23 mouse cellular contexts compared by ENCODE assay signal in genomic region chr15:10611040-10611439, GRCm38 (mm10). TPM values are rescaled to one million over a fixed set of nuclear protein-coding genes. Genes with fewer than 3 reads are reported as not detected.
"Had no signal": no experiment of that assay in that cellular context is flagged by ENCODE, and none has a peak within 500 bp of the region (broad histone marks: within the 10 kb centered on the region; RNA-seq: fewer than 3 reads in every experiment).

No protein-coding gene starts in this region.

- H3K4me1 ChIP-seq: liver, embryonic 12.5 days; megakaryocyte, embryonic 14.5 days had no signal

- H3K27ac ChIP-seq: kidney, postnatal 0 days; limb, embryonic 15.5 days; liver, embryonic 12.5 days; macrophage; stomach, postnatal 0 days had no signal

- H3K9ac ChIP-seq: limb, embryonic 15.5 days; liver, embryonic 12.5 days; lung, embryonic 14.5 days had no signal

- H3K4me2 ChIP-seq: limb, embryonic 15.5 days; liver, embryonic 12.5 days; lung, embryonic 14.5 days had no signal

- DNase-seq: kidney, adult 9 months; kidney, postnatal 36 days; layer of hippocampus, adult 9-11 months; layer of hippocampus, postnatal 36 days; lung, embryonic 14.5 days; lung, postnatal 14 days; right cerebral cortex, adult 18-20 months; right cerebral cortex, postnatal 25 days; thymus, postnatal 4 days had no signal

- H3K4me3 ChIP-seq: limb, embryonic 15.5 days; liver, embryonic 12.5 days; megakaryocyte, embryonic 14.5 days had no signal

- H3K27me3 ChIP-seq: limb, embryonic 15.5 days; liver, embryonic 12.5 days; megakaryocyte, embryonic 14.5 days had no signal

- H3K9me3 ChIP-seq: limb, embryonic 15.5 days; liver, embryonic 12.5 days had no signal

- ATAC-seq: inflammation-experienced regulatory T-cells, adult 6 months; intestine, postnatal 0 days; liver, embryonic 12.5 days had no signal

RNA-seq across cellular contexts. Expression of gene Ttc23l, which starts 52.6 kb away (rescaled TPM):
- total RNA-seq: layer of hippocampus, adult 18-20 months; layer of hippocampus, postnatal 36 days; left cerebral cortex, adult 8-10 months; left cerebral cortex, postnatal 25 days had no signal
- polyA plus RNA-seq: inflammation-experienced regulatory T-cells, adult 6 months; intestine, postnatal 0 days; kidney, postnatal 0 days; limb, embryonic 11.5 days; limb, embryonic 15.5 days; liver, embryonic 12.5 days; liver, embryonic 16.5 days; lung, embryonic 14.5 days; macrophage; small intestine, adult 2 months; stomach, postnatal 0 days had no signal
